Mouse (Mus musculus) ES-E14 (cell line): ENCODE measurements around the gene Elobl.

Source experiments
- CHD2 ChIP-seq: IDR thresholded peaks from 2 replicates; pipeline ENCODE4 v1.6.1; 2014; ENCODE audit warnings: mild to moderate bottlenecking, low read depth, low read length, inconsistent platforms
- MAFK ChIP-seq: IDR thresholded peaks from 2 replicates; pipeline ENCODE4 v1.6.1; 2014; ENCODE audit warnings: mild to moderate bottlenecking, low read depth, low read length, inconsistent platforms; ENCODE audit not compliant: insufficient read depth
- ZNF384 ChIP-seq: IDR thresholded peaks from 2 replicates; pipeline ENCODE4 v1.6.1; 2012; ENCODE audit warnings: low read depth, low read length, inconsistent platforms

GRCm38 (mm10) chr11:88937886-88938285 lies 28.8 kb downstream of the Elobl start:
- TF ChIP-seq MAFK (peak; percentile 72; the same call in 1 of the 2 replicates), ZNF384 (no peak), CHD2 (no peak)
